Mouse (Mus musculus): ENCODE data around the gene Aspscr1. TPM values are rescaled to one million over a fixed set of nuclear protein-coding genes. Genes with fewer than 3 reads are reported as not detected.
A peak's percentile ranks its signal among the peaks of the same experiment; 100 is the strongest.
"Not testable (repeated sequence)": the region's sequence is repeated elsewhere in the genome, so short reads cannot be mapped to it uniquely, and the experiment has no call there.

Gene Aspscr1
- polyA plus RNA-seq, 1 experiment from 2014 or later = 105 TPM

- H3K9me3 ChIP-seq; ATAC-seq (ENCODE audit: extremely low read depth, insufficient number of reproducible peaks, low FRiP score, low TSS enrichment); H3K27ac ChIP-seq (replicated peaks); H3K4me3 ChIP-seq; H3K36me3 ChIP-seq: not testable (repeated sequence)
- Histone ChIP-seq H3K9ac (0 out of 2 replicates have a peak overlapping the region, but pooled peaks have one; percentile 8), H3K27me3 (replicated peaks) (peaks cover 50% of the 10 kb centered on the region), H3K4me1 (peaks cover 22% of the 10 kb centered on the region), H3K4me2 (peak overlapping the region; percentile 41)
- WGBS = 2% methylated on average over 18 of the region's 21 CpGs
Measured at GRCm38 (mm10) chr11:120729432-120730050, 56.8 kb downstream of the Aspscr1 start.

DNA sequence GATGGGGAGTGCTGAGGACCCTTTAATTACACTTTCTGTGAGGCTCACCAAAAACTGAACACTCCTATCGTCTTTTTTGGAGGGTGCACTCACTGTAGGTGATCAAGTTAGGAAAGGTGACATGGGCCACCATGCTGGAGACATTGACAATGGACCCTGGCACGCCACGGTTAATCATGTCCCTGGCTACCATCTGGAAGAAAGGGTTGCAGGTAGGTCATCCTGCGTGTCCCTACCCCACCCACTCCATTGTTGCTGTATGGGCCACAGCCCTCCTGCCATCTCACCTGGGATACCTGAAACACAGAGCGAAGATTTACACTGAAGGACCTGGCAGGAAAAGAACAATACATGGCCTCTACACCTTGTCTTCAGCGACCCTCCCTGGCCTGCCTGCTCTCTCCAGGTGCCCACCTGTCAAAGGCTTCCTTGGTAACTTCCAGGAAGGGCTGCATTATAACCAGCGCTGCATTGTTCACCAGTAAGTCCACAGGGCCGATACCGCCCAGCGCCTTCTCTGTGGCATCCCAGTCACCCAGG is 57.6 kb downstream of the Aspscr1 start:
- Histone ChIP-seq H3K9me3 (no peaks in the 10 kb centered on the region), H3K36me3 (no peaks in the 10 kb centered on the region), H3K9ac (no peak overlapping the region), H3K27ac (replicated peaks) (no peak overlapping the region), H3K4me2 (no peak overlapping the region), H3K4me1 (peaks cover 22% of the 10 kb centered on the region), H3K27me3 (replicated peaks) (peaks cover 46% of the 10 kb centered on the region), H3K4me3 (no peak overlapping the region)
- WGBS = 79% methylated on average over 10 of the region's 10 CpGs
- ATAC-seq (ENCODE audit: extremely low read depth, insufficient number of reproducible peaks, low FRiP score, low TSS enrichment) = no peak

- Histone ChIP-seq H3K4me1 (peaks cover 20% of the 10 kb centered on the region), H3K4me2 (no peak overlapping the region), H3K9me3 (no peaks in the 10 kb centered on the region), H3K36me3 (no peaks in the 10 kb centered on the region), H3K9ac (no peak overlapping the region), H3K27ac (replicated peaks) (peak overlapping the region; percentile 56; the same call in 1 of the 2 replicates), H3K4me3 (no peak overlapping the region), H3K27me3 (replicated peaks) (peaks cover 37% of the 10 kb centered on the region)
- 90% methylated on average over 1 of the region's 1 CpGs for WGBS
- ATAC-seq (ENCODE audit: extremely low read depth, insufficient number of reproducible peaks, low FRiP score, low TSS enrichment) = no peak
Measured at GRCm38 (mm10) chr11:120731395-120731794, 58.6 kb downstream of the Aspscr1 start.

DNA sequence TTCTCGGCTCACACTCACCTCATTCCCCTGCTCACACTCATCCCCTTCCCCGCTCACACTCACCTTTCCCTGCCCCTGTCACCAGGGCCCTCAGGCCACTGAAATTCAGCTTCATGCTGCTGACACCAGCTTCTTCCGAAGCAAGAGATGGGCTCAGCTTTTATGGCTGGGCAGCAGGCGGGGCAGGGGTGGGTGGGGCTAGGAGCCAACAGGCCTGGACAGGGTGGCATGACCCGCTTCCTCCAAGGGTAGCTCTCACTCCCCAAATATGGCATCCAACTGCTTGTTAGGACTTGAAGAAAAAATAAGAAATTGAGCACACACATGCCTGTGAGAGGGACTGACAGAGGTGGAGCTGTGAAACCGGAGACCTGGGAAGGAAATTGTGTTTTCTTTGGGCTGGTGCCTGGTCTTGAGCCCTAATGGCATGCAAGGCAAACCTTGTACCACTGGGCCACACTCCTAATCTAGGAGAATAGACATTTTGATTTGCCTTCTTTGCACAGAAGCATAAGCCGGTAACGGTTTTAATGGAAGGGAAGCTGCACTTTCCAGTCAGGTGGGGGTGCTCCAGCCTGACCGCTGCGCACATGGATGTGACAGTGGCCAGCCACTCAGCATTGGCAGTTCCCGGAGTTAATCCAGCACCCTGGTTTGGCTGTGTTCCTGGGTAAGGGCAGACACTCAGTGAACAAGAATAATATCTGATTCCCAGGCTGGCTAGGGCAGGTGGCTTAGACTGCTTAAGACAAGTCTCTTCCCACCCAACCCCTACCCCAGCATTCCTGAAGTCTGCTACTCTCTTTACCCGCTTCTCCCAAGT is 59.3 kb downstream of the Aspscr1 start, which contains the start of gene Cbr2:
Cbr2 (minus strand) TSS at position 257 of the 823 bp plus-strand sequence.
- H3K4me2 ChIP-seq = no peak within 1 kb of the TSS
- no peak within 1 kb of the TSS for H3K9ac ChIP-seq
- no peaks in the 10 kb centered on the region for H3K9me3 ChIP-seq
- 55% methylated on average over 12 of the region's 12 CpGs for WGBS
- H3K4me1 ChIP-seq = peaks cover 14% of the 10 kb centered on the region
- peak within 1 kb of the TSS; percentile 56; the same call in 1 of the 2 replicates for H3K27ac ChIP-seq (replicated peaks)
- no peak for ATAC-seq (ENCODE audit: extremely low read depth, insufficient number of reproducible peaks, low FRiP score, low TSS enrichment)
- no peak within 1 kb of the TSS for H3K4me3 ChIP-seq
- H3K27me3 ChIP-seq (replicated peaks) = peaks cover 38% of the 10 kb centered on the region
- no peaks in the 10 kb centered on the region for H3K36me3 ChIP-seq

GRCm38 (mm10) chr11:120733521-120733920 is 60.7 kb downstream of the Aspscr1 start:
- no peak for ATAC-seq (ENCODE audit: extremely low read depth, insufficient number of reproducible peaks, low FRiP score, low TSS enrichment)
- Histone ChIP-seq H3K9me3 (no peaks in the 10 kb centered on the region), H3K27ac (replicated peaks) (no peak overlapping the region), H3K27me3 (replicated peaks) (peaks cover 33% of the 10 kb centered on the region), H3K4me2 (no peak overlapping the region), H3K4me1 (peaks cover 14% of the 10 kb centered on the region), H3K36me3 (no peaks in the 10 kb centered on the region), H3K9ac (no peak overlapping the region), H3K4me3 (no peak overlapping the region)
- 51% methylated on average over 6 of the region's 6 CpGs for WGBS

GRCm38 (mm10) chr11:120736424-120736823 is 63.7 kb downstream of the Aspscr1 start:
- Histone ChIP-seq H3K27ac (replicated peaks) (no peak overlapping the region), H3K4me2 (no peak overlapping the region), H3K36me3 (no peaks in the 10 kb centered on the region), H3K4me1 (peaks cover 10% of the 10 kb centered on the region; the same call in 1 of the 2 replicates), H3K27me3 (replicated peaks) (peaks cover 20% of the 10 kb centered on the region), H3K9ac (no peak overlapping the region), H3K4me3 (no peak overlapping the region), H3K9me3 (no peaks in the 10 kb centered on the region)
- WGBS = 65% methylated on average over 6 of the region's 6 CpGs
- ATAC-seq (ENCODE audit: extremely low read depth, insufficient number of reproducible peaks, low FRiP score, low TSS enrichment) = no peak

DNA sequence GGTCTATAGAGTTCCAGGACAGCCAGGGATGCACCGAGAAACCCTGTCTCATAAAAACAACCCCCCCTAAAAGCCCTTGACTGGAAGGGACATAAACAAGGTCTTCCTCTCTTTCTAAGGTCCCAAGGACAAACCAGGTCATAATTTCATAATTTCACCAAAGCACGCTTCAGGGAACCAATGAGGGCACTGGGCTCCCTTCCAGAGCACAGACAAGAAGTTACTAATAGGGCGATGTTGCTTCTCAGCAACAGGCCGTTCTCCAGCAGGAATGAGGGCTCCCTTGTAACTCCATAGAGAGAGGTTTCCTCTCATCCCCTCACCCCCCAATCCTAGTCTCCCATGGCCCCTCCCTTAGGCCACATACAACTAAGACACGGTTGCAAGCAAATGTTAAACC is 68.2 kb downstream of the Aspscr1 start:
- H3K36me3 ChIP-seq = no peaks in the 10 kb centered on the region
- ATAC-seq (ENCODE audit: extremely low read depth, insufficient number of reproducible peaks, low FRiP score, low TSS enrichment) = no peak
- no peak overlapping the region for H3K27ac ChIP-seq (replicated peaks)
- no peaks in the 10 kb centered on the region for H3K9me3 ChIP-seq
- H3K9ac ChIP-seq = no peak overlapping the region
- peaks cover 17% of the 10 kb centered on the region for H3K27me3 ChIP-seq (replicated peaks)
- H3K4me2 ChIP-seq = no peak overlapping the region
- no peaks in the 10 kb centered on the region for H3K4me1 ChIP-seq
- H3K4me3 ChIP-seq = no peak overlapping the region
- whole genome bisulfite sequencing = 82% methylated on average over 5 of the region's 5 CpGs

DNA sequence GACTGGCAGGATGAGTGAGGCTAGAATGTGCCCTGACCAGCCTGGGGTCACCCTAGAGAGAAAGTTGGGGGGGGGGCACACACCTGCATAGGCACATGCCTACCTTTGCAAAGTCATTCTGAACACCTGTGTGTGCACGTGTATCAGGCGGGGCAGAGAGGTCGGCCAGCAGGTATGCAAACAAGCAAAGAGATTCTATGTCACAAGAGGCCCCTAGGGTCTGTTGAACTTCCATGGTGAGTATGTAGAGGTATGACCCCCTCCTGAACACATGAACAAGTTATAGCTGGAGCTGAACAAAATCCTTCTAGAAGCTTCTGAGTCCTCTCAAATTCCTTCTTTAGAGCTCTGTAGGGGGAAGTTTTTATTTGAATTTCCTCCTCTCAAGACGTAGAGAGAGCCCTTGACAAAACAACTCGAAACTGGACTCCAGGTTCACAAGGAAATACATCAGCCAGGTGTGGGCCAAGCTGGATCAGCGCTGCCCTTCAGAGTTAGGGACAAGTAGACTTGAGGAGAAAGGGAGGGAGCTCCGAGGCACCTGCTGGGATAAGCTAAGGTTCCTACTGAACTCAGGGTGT is 71.4 kb downstream of the Aspscr1 start:
- no peak overlapping the region for H3K27ac ChIP-seq (replicated peaks)
- ATAC-seq (ENCODE audit: extremely low read depth, insufficient number of reproducible peaks, low FRiP score, low TSS enrichment) = no peak

DNA sequence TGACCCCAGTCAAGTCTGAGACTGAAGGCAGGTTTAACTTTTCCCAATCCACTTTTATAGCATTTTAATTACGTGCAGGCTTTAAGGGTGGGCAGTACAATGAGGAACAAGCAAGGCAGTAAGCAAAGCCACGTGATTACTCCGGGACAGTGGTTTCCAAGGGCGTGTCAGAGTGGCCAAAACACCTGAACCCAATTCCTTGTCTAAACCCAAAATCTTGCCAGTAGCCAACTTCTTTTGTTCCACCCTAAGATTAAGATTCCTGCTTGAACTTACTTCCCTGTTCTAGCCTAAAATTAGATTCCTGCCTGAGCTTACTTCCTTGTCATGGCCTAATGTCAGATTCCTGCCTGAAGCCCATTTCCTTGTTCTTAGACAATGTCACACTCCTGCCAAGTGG is 75.2 kb downstream of the Aspscr1 start:
- no peak for ATAC-seq (ENCODE audit: extremely low read depth, insufficient number of reproducible peaks, low FRiP score, low TSS enrichment)
- H3K4me3 ChIP-seq = no peak overlapping the region
- WGBS = 72% methylated on average over 4 of the region's 4 CpGs
- H3K27me3 ChIP-seq (replicated peaks) = peaks cover 14% of the 10 kb centered on the region
- no peak overlapping the region for H3K9ac ChIP-seq
- no peak overlapping the region for H3K27ac ChIP-seq (replicated peaks)
- no peaks in the 10 kb centered on the region for H3K4me1 ChIP-seq
- H3K36me3 ChIP-seq = no peaks in the 10 kb centered on the region
- no peaks in the 10 kb centered on the region for H3K9me3 ChIP-seq
- no peak overlapping the region for H3K4me2 ChIP-seq

More for the DNA sequence above, 71.4 kb downstream of the Aspscr1 start:
- WGBS = 73% methylated on average over 7 of the region's 7 CpGs
- no peaks in the 10 kb centered on the region for H3K9me3 ChIP-seq
- H3K36me3 ChIP-seq = no peaks in the 10 kb centered on the region
- H3K4me3 ChIP-seq = no peak overlapping the region
- no peaks in the 10 kb centered on the region for H3K4me1 ChIP-seq
- H3K9ac ChIP-seq = no peak overlapping the region
- H3K4me2 ChIP-seq = no peak overlapping the region
- H3K27me3 ChIP-seq (replicated peaks) = peaks cover 10% of the 10 kb centered on the region; the same call in 1 of the 2 replicates

DNA sequence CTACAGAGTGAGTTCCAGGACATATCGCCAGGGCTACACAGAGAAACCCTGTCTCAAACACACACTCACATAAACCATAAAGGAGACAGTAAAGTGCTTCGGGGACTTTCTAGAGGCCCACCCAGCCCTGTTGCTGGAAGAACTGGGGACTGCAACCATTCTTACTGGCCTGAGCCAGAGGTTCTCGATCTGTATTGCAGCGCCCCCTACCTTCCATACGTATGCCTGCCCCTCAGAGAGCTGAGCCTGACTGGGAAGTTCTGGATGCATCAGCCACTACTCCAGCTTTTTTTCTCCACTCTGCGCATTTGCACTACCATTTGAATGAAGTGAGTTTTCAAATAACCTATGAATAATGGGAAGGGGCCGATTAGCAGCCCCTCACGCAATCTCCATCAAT is 76.7 kb downstream of the Aspscr1 start:
- H3K4me1 ChIP-seq = no peaks in the 10 kb centered on the region
- no peak for ATAC-seq (ENCODE audit: extremely low read depth, insufficient number of reproducible peaks, low FRiP score, low TSS enrichment)
- H3K4me3 ChIP-seq = no peak overlapping the region
- no peak overlapping the region for H3K9ac ChIP-seq
- WGBS = 55% methylated on average over 8 of the region's 8 CpGs
- peaks cover 14% of the 10 kb centered on the region for H3K27me3 ChIP-seq (replicated peaks)
- no peaks in the 10 kb centered on the region for H3K9me3 ChIP-seq
- H3K27ac ChIP-seq (replicated peaks) = no peak overlapping the region
- no peak overlapping the region for H3K4me2 ChIP-seq
- H3K36me3 ChIP-seq = no peaks in the 10 kb centered on the region

DNA sequence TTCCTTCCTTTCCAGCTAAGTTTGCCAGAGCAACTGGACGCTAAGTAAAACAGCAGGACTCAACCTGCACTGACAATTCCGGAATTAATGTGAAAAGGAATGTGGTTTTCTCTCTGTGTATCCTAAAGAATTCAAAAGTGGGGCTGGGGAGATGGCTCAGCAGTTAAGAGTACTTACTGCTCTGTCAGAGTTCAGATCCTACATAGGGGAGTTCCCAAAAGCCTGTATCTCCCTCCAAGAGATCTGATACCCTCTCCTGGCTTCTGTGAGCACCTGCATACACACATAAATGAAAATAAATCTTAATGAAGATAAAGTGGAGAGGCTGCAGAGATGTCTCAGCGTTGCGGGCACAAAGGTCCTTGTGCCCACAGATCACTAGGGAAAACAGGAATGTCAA is 78.8 kb downstream of the Aspscr1 start:
- no peak overlapping the region for H3K27ac ChIP-seq (replicated peaks)
- H3K27me3 ChIP-seq (replicated peaks) = peaks cover 11% of the 10 kb centered on the region
- no peak overlapping the region for H3K9ac ChIP-seq
- no peaks in the 10 kb centered on the region for H3K36me3 ChIP-seq
- peaks cover 3% of the 10 kb centered on the region; the same call in 1 of the 2 replicates for H3K9me3 ChIP-seq
- ATAC-seq (ENCODE audit: extremely low read depth, insufficient number of reproducible peaks, low FRiP score, low TSS enrichment) = no peak
- H3K4me3 ChIP-seq = no peak overlapping the region
- 68% methylated on average over 4 of the region's 4 CpGs for WGBS
- no peaks in the 10 kb centered on the region for H3K4me1 ChIP-seq
- no peak overlapping the region for H3K4me2 ChIP-seq

All from heart, embryonic 13.5 days (tissue).